Mouse (Mus musculus): ENCODE data around the gene Rgs6.

GRCm38 (mm10) chr12:82552376-82552775 is 35.7 kb upstream of the Rgs6 start:
- TF ChIP-seq MAFK (IDR thresholded peaks at IDR 0.05; ENCODE audit: insufficient replicate concordance, low read length), result no peak
- TF ChIP-seq CTCF (conservative IDR thresholded peaks at IDR 0.05 in 1 of 2, IDR thresholded peaks at IDR 0.05 in 1 of 2; ENCODE audit: low read depth in 2 of 2, low read length in 2 of 2), result no peak
- TF ChIP-seq GABPA (IDR thresholded peaks at IDR 0.05; ENCODE audit: insufficient replicate concordance, low read depth, low read length), result no peak
- no peak for TF ChIP-seq NELFE (IDR thresholded peaks at IDR 0.05; ENCODE audit: low read depth, low read length)
- no peak for TF ChIP-seq POLR2A (IDR thresholded peaks at IDR 0.05; ENCODE audit: low read depth, low read length)
- TF ChIP-seq ELF1 (IDR thresholded peaks at IDR 0.05; ENCODE audit: low read depth, low read length), result no peak
- TF ChIP-seq ZNF384 (IDR thresholded peaks at IDR 0.05; ENCODE audit: low read depth, low read length), result no peak
- TF ChIP-seq MEF2A (IDR thresholded peaks at IDR 0.05; ENCODE audit: borderline replicate concordance, low read depth, low read length), result no peak
- no peak for TF ChIP-seq TCF12 (IDR thresholded peaks at IDR 0.05; ENCODE audit: low read depth, low read length)
- no peak for TF ChIP-seq E2F4 (IDR thresholded peaks at IDR 0.05; ENCODE audit: insufficient replicate concordance, low read depth, low read length)
- no peak for TF ChIP-seq ZKSCAN1 (IDR thresholded peaks at IDR 0.05; ENCODE audit: borderline replicate concordance, low read depth, low read length)
- TF ChIP-seq KAT2A (IDR thresholded peaks at IDR 0.05; ENCODE audit: insufficient replicate concordance, low read length), result no peak
- no peak for TF ChIP-seq MAX (IDR thresholded peaks at IDR 0.05; ENCODE audit: low read length)
